ENCODE assay signal across 8 mouse cellular contexts in the genomic region with DNA sequence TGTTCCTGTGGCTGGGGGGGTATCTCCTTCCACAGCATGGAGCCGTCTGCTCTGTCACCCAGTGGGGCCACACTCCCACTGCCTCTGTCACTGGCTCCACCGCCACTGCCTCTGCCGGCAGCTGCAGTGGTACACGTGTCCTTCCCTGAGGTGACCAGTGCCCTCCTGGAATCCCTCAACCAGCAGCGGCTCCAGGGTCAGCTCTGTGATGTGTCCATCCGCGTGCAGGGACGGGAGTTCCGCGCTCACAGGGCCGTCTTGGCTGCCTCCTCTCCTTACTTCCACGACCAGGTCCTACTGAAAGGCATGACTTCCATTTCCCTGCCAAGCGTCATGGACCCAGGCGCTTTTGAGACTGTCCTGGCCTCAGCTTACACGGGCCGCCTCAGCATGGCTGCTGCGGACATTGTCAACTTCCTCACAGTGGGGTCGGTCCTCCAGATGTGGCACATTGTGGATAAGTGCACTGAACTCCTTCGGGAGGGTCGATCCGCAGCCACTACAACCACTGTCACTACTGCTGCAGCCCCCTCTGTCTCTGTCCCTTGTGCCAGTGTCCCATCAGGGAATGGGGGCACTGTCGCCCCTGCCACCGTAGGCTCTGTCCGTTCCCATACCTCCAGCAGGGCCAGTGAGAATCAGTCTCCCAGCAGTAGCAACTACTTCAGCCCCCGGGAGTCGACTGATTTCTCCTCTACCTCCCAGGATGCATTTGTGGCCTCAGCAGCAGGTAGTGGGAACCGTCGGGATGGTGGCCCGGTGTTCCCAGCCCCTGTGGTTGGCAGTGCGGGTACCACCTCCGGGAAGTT. TPM values are rescaled to one million over a fixed set of nuclear protein-coding genes. Genes with fewer than 3 reads are reported as not detected.
DNase-seq lines count a peak whose midpoint lies in the region; ATAC-seq and TF ChIP-seq lines count a peak whose summit lies in the region.

No protein-coding gene starts in this region.

- WGBS in cerebellum, adult 2 months: 56% methylated on average over 31 of the region's 31 CpGs
- 79% methylated on average over 31 of the region's 31 CpGs for WGBS in kidney, embryonic 14.5 days

- ATAC-seq in cerebellum, adult (ENCODE audit: insufficient number of reproducible peaks, low FRiP score, low TSS enrichment): no peak
- ATAC-seq in kidney, embryonic 14.5 days (ENCODE audit: low FRiP score, low TSS enrichment): no peak
- no peak for ATAC-seq in CD4-positive, CD25-positive, alpha-beta regulatory T cell, adult 4 months

- H3K27ac ChIP-seq in cerebellum, adult 2 months (ENCODE audit: insufficient read depth, low read length): no peak overlapping the region
- peak overlapping the region; percentile 83 for H3K27ac ChIP-seq in testis, adult 2 months (ENCODE audit: control insufficient read depth, insufficient read depth, low read depth, low read length)
- H3K27ac ChIP-seq in kidney, embryonic 14.5 days (ENCODE audit: low read depth, low read length): no peak overlapping the region

- peak overlapping the region; percentile 57 for H3K4me2 ChIP-seq in kidney, embryonic 14.5 days (replicated peaks; ENCODE audit: low read depth, low read length)
- peak overlapping the region; percentile 78 for H3K4me2 ChIP-seq in myocyte (ENCODE audit: low read depth)

- DNase-seq in cerebellum, adult 2 months: peak in 1 of 2 experiments; percentile 42
- DNase-seq in testis, postnatal 14 days (ENCODE audit: low spot score): no peak
- DNase-seq in right cerebral cortex, postnatal 14 days: no peak

- H3K9ac ChIP-seq in kidney, embryonic 14.5 days (ENCODE audit: low read depth, low read length): peak overlapping the region; percentile 65; the same call in 1 of the 2 replicates

- no peak overlapping the region for H3ac ChIP-seq in myocyte (ENCODE audit: control insufficient read depth, insufficient read length)

- no peak for TF ChIP-seq POLR2A in cerebellum, adult 2 months (IDR thresholded peaks at IDR 0.05; ENCODE audit: borderline replicate concordance, insufficient read depth, low read length)
- TF ChIP-seq POLR2A in testis, adult 2 months (IDR thresholded peaks at IDR 0.05; ENCODE audit: control insufficient read depth, low read depth, low read length): no peak; the same call in 1 of the 2 replicates
- no peak for TF ChIP-seq POLR2A in myocyte (IDR thresholded peaks at IDR 0.05; ENCODE audit: insufficient read length, low read depth)

- H3K4me1 ChIP-seq in cerebellum, adult 2 months (ENCODE audit: control insufficient read depth, insufficient read depth, low read length): peaks cover 11% of the 10 kb centered on the region
- peaks cover 45% of the 10 kb centered on the region for H3K4me1 ChIP-seq in testis, adult 2 months (ENCODE audit: control insufficient read depth, insufficient read depth, low read length)
- peaks cover 14% of the 10 kb centered on the region; the same call in 1 of the 2 replicates for H3K4me1 ChIP-seq in kidney, embryonic 14.5 days (ENCODE audit: control insufficient read depth, insufficient read depth, low read length)

- H3K79me2 ChIP-seq in myocyte (ENCODE audit: control insufficient read depth, insufficient read depth): peaks cover 6% of the 10 kb centered on the region

- H3K4me3 ChIP-seq in cerebellum, adult 2 months (replicated peaks; ENCODE audit: insufficient read depth, low read depth, low read length): peak overlapping the region; percentile 68
- peak overlapping the region; percentile 92 for H3K4me3 ChIP-seq in testis, adult 2 months (ENCODE audit: control insufficient read depth, low read depth, low read length)
- peak overlapping the region; percentile 61 for H3K4me3 ChIP-seq in kidney, embryonic 14.5 days (ENCODE audit: low read length)
- peak overlapping the region; percentile 41 for H3K4me3 ChIP-seq in myocyte

- H3K9me3 ChIP-seq in kidney, embryonic 14.5 days (ENCODE audit: control insufficient read depth, low read length): no peaks in the 10 kb centered on the region

- no peaks in the 10 kb centered on the region for H3K27me3 ChIP-seq in cerebellum, adult 2 months (ENCODE audit: control insufficient read depth, insufficient read depth, low read length)
- H3K27me3 ChIP-seq in testis, adult 2 months (ENCODE audit: control insufficient read depth, insufficient read depth, low read length): no peaks in the 10 kb centered on the region
- H3K27me3 ChIP-seq in kidney, embryonic 14.5 days (ENCODE audit: control insufficient read depth, insufficient read depth, low read length): no peaks in the 10 kb centered on the region
- H3K27me3 ChIP-seq in myocyte (ENCODE audit: control insufficient read depth, insufficient read depth, insufficient read length): no peaks in the 10 kb centered on the region

- H3K36me3 ChIP-seq in testis, adult 2 months (ENCODE audit: control insufficient read depth, insufficient read depth, low read length): peaks cover 6% of the 10 kb centered on the region
- H3K36me3 ChIP-seq in kidney, embryonic 14.5 days (ENCODE audit: control insufficient read depth, insufficient read depth, low read length): peaks cover 27% of the 10 kb centered on the region
- peaks cover 11% of the 10 kb centered on the region for H3K36me3 ChIP-seq in myocyte (ENCODE audit: control insufficient read depth, insufficient read depth)

- TF ChIP-seq CTCF in cerebellum, adult 2 months (IDR thresholded peaks at IDR 0.05; ENCODE audit: borderline replicate concordance, insufficient read depth, low read depth, low read length): no peak
- 0 out of 2 replicates have a peak, but pooled peaks have one; percentile 0 for TF ChIP-seq CTCF in testis, adult 2 months (IDR thresholded peaks at IDR 0.05; ENCODE audit: control insufficient read depth, insufficient read depth, insufficient replicate concordance, low read depth, low read length)

TF ChIP-seq in myocyte, 11 proteins besides CTCF, POLR2A, EP300 and RAD21:
- TF ChIP-seq MYOG (IDR thresholded peaks at IDR 0.05; ENCODE audit: control insufficient read depth in 1 of 3, insufficient read depth in 1 of 3, insufficient read length in 2 of 3, low read depth in 2 of 3) (no peak), CEBPB (IDR thresholded peaks at IDR 0.05; ENCODE audit: insufficient read depth, poor library complexity, severe bottlenecking) (no peak), TCF3 (IDR thresholded peaks at IDR 0.05; ENCODE audit: insufficient read length, low read depth) (no peak), MAX (IDR thresholded peaks at IDR 0.05; ENCODE audit: low read depth) (no peak), USF1 (IDR thresholded peaks at IDR 0.05; ENCODE audit: low read depth) (no peak), REST (IDR thresholded peaks at IDR 0.05; ENCODE audit: insufficient read depth, insufficient read length) (no peak), POLR2AphosphoS2 (IDR thresholded peaks at IDR 0.05; ENCODE audit: insufficient read length, low read depth) (no peak), MYOD1 (IDR thresholded peaks at IDR 0.05; ENCODE audit: control insufficient read depth in 1 of 3, insufficient read length in 2 of 3, low read depth in 2 of 3) (no peak), SRF (IDR thresholded peaks at IDR 0.05; ENCODE audit: control insufficient read depth, insufficient read length, low read depth) (no peak)

RNA-seq across cellular contexts. Expression of gene Zbtb22, which starts 1.3 kb away (rescaled TPM):
- polyA plus RNA-seq in cerebellum, adult 2 months (2012; rRNA removed): 30.2 and 33.4 TPM in 2 replicates
- 65.0 and 66.5 TPM in 2 replicates for polyA plus RNA-seq in testis, adult 2 months (2012; rRNA removed)
- 11.1 TPM in 2 replicates for polyA plus RNA-seq in kidney, embryonic 14.5 days (2014; fragmentation: Nextera tagmentation; extraction: Ambion mirVana)
- 31.6 TPM for polyA plus RNA-seq in myocyte (2012; fragmentation: generic; extraction: Trizol)
- 1 to 10 TPM; 3.6 to 3.8 TPM for polyA plus RNA-seq in CD4-positive, CD25-positive, alpha-beta regulatory T cell, adult 4 months (2017; shearing (Covaris generic))

RNA-seq across cellular contexts. Expression of gene Tapbp, which starts 1.4 kb away (rescaled TPM):
- polyA plus RNA-seq in cerebellum, adult 2 months (2012; rRNA removed): 27.7 and 28.5 TPM in 2 replicates
- 71.7 and 80.8 TPM in 2 replicates for polyA plus RNA-seq in testis, adult 2 months (2012; rRNA removed)
- polyA plus RNA-seq in kidney, embryonic 14.5 days (2014; fragmentation: Nextera tagmentation; extraction: Ambion mirVana): 17.4 and 24.6 TPM in 2 replicates
- polyA plus RNA-seq in myocyte (2012; fragmentation: generic; extraction: Trizol): 50.6 TPM
- polyA plus RNA-seq in CD4-positive, CD25-positive, alpha-beta regulatory T cell, adult 4 months (2017; shearing (Covaris generic)): 100 to 1,000 TPM; 348 to 555 TPM

RNA-seq across cellular contexts. Expression of gene Daxx, which starts 7.8 kb away (rescaled TPM):
- 28.6 and 30.4 TPM in 2 replicates for polyA plus RNA-seq in cerebellum, adult 2 months (2012; rRNA removed)
- polyA plus RNA-seq in testis, adult 2 months (2012; rRNA removed): 157 and 183 TPM in 2 replicates
- polyA plus RNA-seq in kidney, embryonic 14.5 days (2014; fragmentation: Nextera tagmentation; extraction: Ambion mirVana): 31.9 and 50.8 TPM in 2 replicates
- 16.9 TPM for polyA plus RNA-seq in myocyte (2012; fragmentation: generic; extraction: Trizol)
- 100 to 1,000 TPM; 117 to 200 TPM for polyA plus RNA-seq in CD4-positive, CD25-positive, alpha-beta regulatory T cell, adult 4 months (2017; shearing (Covaris generic))

RNA-seq across cellular contexts. Expression of gene Platr17, which starts 12.1 kb away (rescaled TPM):
- polyA plus RNA-seq in cerebellum, adult 2 months (2012; rRNA removed): 0.48 and 0.65 TPM in 2 replicates
- polyA plus RNA-seq in testis, adult 2 months (2012; rRNA removed): not detected in 2 replicates
- polyA plus RNA-seq in kidney, embryonic 14.5 days (2014; fragmentation: Nextera tagmentation; extraction: Ambion mirVana): not detected in 2 replicates
- polyA plus RNA-seq in myocyte (2012; fragmentation: generic; extraction: Trizol): 0.17 TPM
- polyA plus RNA-seq in CD4-positive, CD25-positive, alpha-beta regulatory T cell, adult 4 months (2017; shearing (Covaris generic)): 1 to 10 TPM; 2.0 to 3.1 TPM

RNA-seq across cellular contexts. Expression of gene Rgl2, which starts 12.3 kb away (rescaled TPM):
- 171 and 183 TPM in 2 replicates for polyA plus RNA-seq in cerebellum, adult 2 months (2012; rRNA removed)
- polyA plus RNA-seq in testis, adult 2 months (2012; rRNA removed): 83.4 and 93.0 TPM in 2 replicates
- 26.3 and 28.2 TPM in 2 replicates for polyA plus RNA-seq in kidney, embryonic 14.5 days (2014; fragmentation: Nextera tagmentation; extraction: Ambion mirVana)
- 20.1 TPM for polyA plus RNA-seq in myocyte (2012; fragmentation: generic; extraction: Trizol)
- polyA plus RNA-seq in CD4-positive, CD25-positive, alpha-beta regulatory T cell, adult 4 months (2017; shearing (Covaris generic)): 10 to 100 TPM; 30.2 to 31.4 TPM

Comparison
In these comparisons a context has a peak if more than half of its experiments do, and no peak if none do; other contexts are left out.
1. H3K4me3 ChIP-seq: peak in every context shown above with its lines; median percentile 92 in testis, adult 2 months; 68 in cerebellum, adult 2 months; 61 in kidney, embryonic 14.5 days; 41 in myocyte.